Mouse (Mus musculus): ENCODE results near the gene Gm5089. TPM values are rescaled to one million over a fixed set of nuclear protein-coding genes. Genes with fewer than 3 reads are reported as not detected.
"Not testable (repeated sequence)": the region's sequence is repeated elsewhere in the genome, so short reads cannot be mapped to it uniquely, and the experiment has no call there.

Gene Gm5089
- polyA plus RNA-seq, 1 experiment from 2014 or later, result not detected

DNA sequence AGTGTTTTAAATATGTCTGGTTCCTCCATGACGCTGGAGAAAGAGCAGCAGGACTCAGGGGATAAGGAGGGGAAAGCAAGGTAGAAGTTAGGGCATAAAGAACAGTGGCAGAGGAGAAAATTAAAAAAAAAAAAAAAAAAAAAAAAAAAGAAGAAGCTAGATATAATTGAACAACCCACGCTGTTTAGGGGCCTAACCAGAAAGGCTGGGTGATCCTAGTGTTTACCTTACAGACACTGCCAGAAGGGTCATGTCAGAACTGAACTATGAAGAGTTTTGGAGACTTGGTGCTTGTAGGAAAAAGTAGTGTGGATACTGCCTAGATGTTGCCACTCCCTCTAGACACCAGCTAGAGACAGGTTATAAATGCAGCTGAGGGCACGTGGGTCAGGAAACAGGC lies 10.6 kb upstream of the Gm5089 start:
- ATAC-seq (replicated peaks; ENCODE audit: low FRiP score) (no peak), DNase-seq (ENCODE audit: low spot score) (no peak)
- Histone ChIP-seq H3K4me1 (replicated peaks; ENCODE audit: control insufficient read depth, insufficient read depth, low read length) (peaks cover 7% of the 10 kb centered on the region; the same call in 1 of the 2 replicates), H3K36me3 (ENCODE audit: control insufficient read depth, insufficient read depth, low read length) (no peaks in the 10 kb centered on the region), H3K9ac (ENCODE audit: low read depth, low read length) (no peak overlapping the region), H3K4me2 (no peak overlapping the region), H3K4me3 (ENCODE audit: low read depth, low read length) (no peak overlapping the region), H3K9me3 (ENCODE audit: control insufficient read depth, low read length) (no peaks in the 10 kb centered on the region), H3K27me3 (replicated peaks; ENCODE audit: control insufficient read depth, insufficient read depth, low read length) (peaks cover 58% of the 10 kb centered on the region), H3K27ac (ENCODE audit: low read depth, low read length) (no peak overlapping the region)
- WGBS, result 51% methylated on average over 3 of the region's 3 CpGs

DNA sequence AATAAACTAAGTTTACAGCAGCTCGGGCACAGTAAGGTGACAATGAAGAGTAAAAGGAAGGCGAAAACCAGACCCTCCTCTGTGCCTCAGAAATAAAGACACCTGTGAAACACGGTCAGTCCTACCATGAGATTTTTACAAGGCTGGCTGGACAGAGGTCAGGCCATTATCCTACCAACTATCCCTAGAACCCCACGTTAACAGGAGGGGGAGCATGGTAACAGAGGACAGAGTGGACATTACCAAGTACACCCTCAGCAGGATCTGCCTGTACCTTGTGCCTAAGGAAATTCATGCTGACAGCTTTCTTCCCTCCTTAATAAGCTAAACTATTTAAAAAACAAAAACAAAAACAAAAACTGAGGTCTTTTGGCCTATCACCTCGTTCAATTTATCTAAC lies 9.3 kb upstream of the Gm5089 start:
- DNase-seq (ENCODE audit: low spot score), result no peak
- no peak for ATAC-seq (replicated peaks; ENCODE audit: low FRiP score)
- H3K27me3 ChIP-seq (replicated peaks; ENCODE audit: control insufficient read depth, insufficient read depth, low read length), result peaks cover 53% of the 10 kb centered on the region
- no peak overlapping the region for H3K4me2 ChIP-seq
- H3K27ac ChIP-seq (ENCODE audit: low read depth, low read length), result no peak overlapping the region
- no peaks in the 10 kb centered on the region for H3K36me3 ChIP-seq (ENCODE audit: control insufficient read depth, insufficient read depth, low read length)
- WGBS, result 64% methylated on average over 5 of the region's 5 CpGs
- H3K4me1 ChIP-seq (replicated peaks; ENCODE audit: control insufficient read depth, insufficient read depth, low read length), result peaks cover 7% of the 10 kb centered on the region; the same call in 1 of the 2 replicates
- H3K4me3 ChIP-seq (ENCODE audit: low read depth, low read length), result no peak overlapping the region
- H3K9ac ChIP-seq (ENCODE audit: low read depth, low read length), result no peak overlapping the region
- H3K9me3 ChIP-seq (ENCODE audit: control insufficient read depth, low read length), result no peaks in the 10 kb centered on the region

DNA sequence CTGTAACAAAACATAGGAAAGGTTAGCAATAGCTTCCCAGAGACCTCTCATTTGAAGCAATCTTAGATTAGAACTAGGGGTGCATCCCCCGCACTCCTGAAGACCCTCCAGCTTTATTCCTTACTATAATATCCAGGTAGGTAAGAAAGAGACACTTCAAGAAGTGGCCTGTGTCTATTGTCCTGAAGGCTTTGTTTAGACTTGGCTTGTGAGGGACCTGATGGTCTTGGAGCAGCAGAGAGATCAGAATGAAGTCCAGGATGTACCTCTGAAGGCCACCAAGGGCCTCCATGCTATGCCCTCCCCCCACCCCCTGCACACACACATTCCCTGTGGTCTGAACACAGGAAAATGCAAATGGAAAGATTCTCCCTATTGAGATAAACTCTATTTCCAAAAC lies 8.9 kb upstream of the Gm5089 start:
- H3K27ac ChIP-seq (ENCODE audit: low read depth, low read length), result no peak overlapping the region

DNA sequence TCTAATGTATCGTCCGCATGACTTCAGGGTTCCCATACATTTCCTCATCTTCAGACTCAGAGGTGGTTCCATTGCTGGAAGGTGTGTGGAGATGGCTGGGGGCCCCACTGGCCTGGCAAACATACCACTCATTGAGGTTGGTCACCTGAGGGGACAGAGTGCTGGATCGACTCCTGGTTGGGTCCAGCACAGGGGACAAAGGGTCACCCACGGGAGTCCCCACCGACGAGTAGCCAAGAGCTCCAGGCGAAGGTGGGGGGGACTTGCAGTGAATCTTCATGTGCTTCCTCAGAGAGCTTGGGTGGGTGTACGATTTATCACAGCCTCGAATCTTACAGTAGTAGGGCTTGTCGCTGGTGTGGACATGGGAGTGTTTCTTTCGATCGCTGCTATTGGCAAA lies 8.4 kb upstream of the Gm5089 start:
- H3K36me3 ChIP-seq (ENCODE audit: control insufficient read depth, insufficient read depth, low read length); H3K4me1 ChIP-seq (replicated peaks; ENCODE audit: control insufficient read depth, insufficient read depth, low read length); H3K4me2 ChIP-seq; H3K9me3 ChIP-seq (ENCODE audit: control insufficient read depth, low read length); H3K27ac ChIP-seq (ENCODE audit: low read depth, low read length); DNase-seq (ENCODE audit: low spot score); H3K4me3 ChIP-seq (ENCODE audit: low read depth, low read length); ATAC-seq (replicated peaks; ENCODE audit: low FRiP score); H3K9ac ChIP-seq (ENCODE audit: low read depth, low read length): not testable (repeated sequence)
- H3K27me3 ChIP-seq (replicated peaks; ENCODE audit: control insufficient read depth, insufficient read depth, low read length), result peaks cover 53% of the 10 kb centered on the region
- WGBS, result 81% methylated on average over 10 of the region's 12 CpGs

More for the DNA sequence above, 8.9 kb upstream of the Gm5089 start:
- no peaks in the 10 kb centered on the region for H3K36me3 ChIP-seq (ENCODE audit: control insufficient read depth, insufficient read depth, low read length)
- H3K4me3 ChIP-seq (ENCODE audit: low read depth, low read length), result no peak overlapping the region
- no peaks in the 10 kb centered on the region for H3K9me3 ChIP-seq (ENCODE audit: control insufficient read depth, low read length)
- ATAC-seq (replicated peaks; ENCODE audit: low FRiP score) (no peak), DNase-seq (ENCODE audit: low spot score) (no peak)
- 91% methylated on average over 1 of the region's 1 CpGs for WGBS
- H3K9ac ChIP-seq (ENCODE audit: low read depth, low read length), result no peak overlapping the region
- no peak overlapping the region for H3K4me2 ChIP-seq
- peaks cover 5% of the 10 kb centered on the region; the same call in 1 of the 2 replicates for H3K4me1 ChIP-seq (replicated peaks; ENCODE audit: control insufficient read depth, insufficient read depth, low read length)
- peaks cover 53% of the 10 kb centered on the region for H3K27me3 ChIP-seq (replicated peaks; ENCODE audit: control insufficient read depth, insufficient read depth, low read length)

DNA sequence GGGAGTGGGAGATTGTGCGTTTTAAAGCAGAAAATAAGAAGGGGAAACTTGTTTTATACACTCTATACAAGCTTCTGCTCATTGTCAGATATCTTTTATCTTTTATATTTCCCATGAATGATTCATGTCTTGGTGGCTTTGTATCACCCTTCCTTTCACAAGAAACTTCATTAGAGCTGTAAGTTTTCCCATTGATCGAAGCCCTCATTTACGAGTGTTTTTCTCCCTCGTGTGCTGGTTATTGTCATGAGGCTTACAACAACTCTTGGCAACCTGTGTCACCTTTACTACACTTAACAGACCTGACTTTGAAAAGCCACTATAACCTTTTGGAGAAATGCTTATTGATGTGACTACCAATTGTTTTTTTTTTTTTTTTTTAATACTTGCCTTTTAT lies 4.6 kb upstream of the Gm5089 start:
- 72% methylated on average over 4 of the region's 4 CpGs for WGBS
- no peak overlapping the region for H3K4me2 ChIP-seq
- ATAC-seq (replicated peaks; ENCODE audit: low FRiP score), result no peak
- H3K4me1 ChIP-seq (replicated peaks; ENCODE audit: control insufficient read depth, insufficient read depth, low read length), result peaks cover 2% of the 10 kb centered on the region
- no peak overlapping the region for H3K27ac ChIP-seq (ENCODE audit: low read depth, low read length)
- DNase-seq (ENCODE audit: low spot score), result no peak
- H3K9ac ChIP-seq (ENCODE audit: low read depth, low read length), result no peak overlapping the region
- no peaks in the 10 kb centered on the region for H3K36me3 ChIP-seq (ENCODE audit: control insufficient read depth, insufficient read depth, low read length)
- no peak overlapping the region for H3K4me3 ChIP-seq (ENCODE audit: low read depth, low read length)
- no peaks in the 10 kb centered on the region for H3K9me3 ChIP-seq (ENCODE audit: control insufficient read depth, low read length)
- peaks cover 60% of the 10 kb centered on the region for H3K27me3 ChIP-seq (replicated peaks; ENCODE audit: control insufficient read depth, insufficient read depth, low read length)

DNA sequence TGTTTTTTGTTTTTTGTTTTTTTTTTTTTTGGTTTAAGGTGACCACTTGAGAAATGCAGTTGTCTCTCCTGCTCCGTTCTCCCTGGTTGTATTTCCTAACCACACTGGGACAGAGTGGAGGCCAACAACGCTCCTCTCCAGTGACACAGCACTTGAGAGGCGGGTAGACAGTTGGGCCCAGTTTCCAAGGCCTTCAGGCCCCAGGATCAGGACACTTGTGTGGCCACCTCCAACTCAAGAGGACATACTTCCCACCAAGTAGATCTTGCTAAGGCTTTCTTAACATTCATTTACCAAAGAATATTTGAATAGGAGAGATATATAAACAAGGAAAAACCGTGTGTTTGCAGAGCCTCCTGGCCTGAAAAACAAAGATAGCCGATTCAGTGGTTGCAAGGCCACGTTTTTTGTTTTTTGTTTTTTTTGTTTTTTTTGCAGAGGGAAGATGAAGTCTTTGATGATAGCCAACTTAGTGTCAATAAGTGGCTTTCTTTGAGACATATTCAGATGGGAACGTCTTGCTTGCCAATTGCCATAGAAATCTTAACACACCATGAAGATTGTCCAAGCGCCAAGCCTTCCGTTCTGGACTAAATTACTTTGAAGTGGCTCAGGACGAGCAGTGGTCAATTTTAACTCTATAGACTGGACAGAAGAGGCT lies 4.1 kb upstream of the Gm5089 start:
- peaks cover 2% of the 10 kb centered on the region for H3K4me1 ChIP-seq (replicated peaks; ENCODE audit: control insufficient read depth, insufficient read depth, low read length)
- peaks cover 60% of the 10 kb centered on the region for H3K27me3 ChIP-seq (replicated peaks; ENCODE audit: control insufficient read depth, insufficient read depth, low read length)
- H3K9me3 ChIP-seq (ENCODE audit: control insufficient read depth, low read length), result no peaks in the 10 kb centered on the region
- H3K9ac ChIP-seq (ENCODE audit: low read depth, low read length), result no peak overlapping the region
- H3K4me3 ChIP-seq (ENCODE audit: low read depth, low read length), result no peak overlapping the region
- DNase-seq (ENCODE audit: low spot score) (no peak), ATAC-seq (replicated peaks; ENCODE audit: low FRiP score) (no peak)
- 65% methylated on average over 10 of the region's 10 CpGs for WGBS
- no peak overlapping the region for H3K4me2 ChIP-seq
- H3K27ac ChIP-seq (ENCODE audit: low read depth, low read length), result no peak overlapping the region
- no peaks in the 10 kb centered on the region for H3K36me3 ChIP-seq (ENCODE audit: control insufficient read depth, insufficient read depth, low read length)

DNA sequence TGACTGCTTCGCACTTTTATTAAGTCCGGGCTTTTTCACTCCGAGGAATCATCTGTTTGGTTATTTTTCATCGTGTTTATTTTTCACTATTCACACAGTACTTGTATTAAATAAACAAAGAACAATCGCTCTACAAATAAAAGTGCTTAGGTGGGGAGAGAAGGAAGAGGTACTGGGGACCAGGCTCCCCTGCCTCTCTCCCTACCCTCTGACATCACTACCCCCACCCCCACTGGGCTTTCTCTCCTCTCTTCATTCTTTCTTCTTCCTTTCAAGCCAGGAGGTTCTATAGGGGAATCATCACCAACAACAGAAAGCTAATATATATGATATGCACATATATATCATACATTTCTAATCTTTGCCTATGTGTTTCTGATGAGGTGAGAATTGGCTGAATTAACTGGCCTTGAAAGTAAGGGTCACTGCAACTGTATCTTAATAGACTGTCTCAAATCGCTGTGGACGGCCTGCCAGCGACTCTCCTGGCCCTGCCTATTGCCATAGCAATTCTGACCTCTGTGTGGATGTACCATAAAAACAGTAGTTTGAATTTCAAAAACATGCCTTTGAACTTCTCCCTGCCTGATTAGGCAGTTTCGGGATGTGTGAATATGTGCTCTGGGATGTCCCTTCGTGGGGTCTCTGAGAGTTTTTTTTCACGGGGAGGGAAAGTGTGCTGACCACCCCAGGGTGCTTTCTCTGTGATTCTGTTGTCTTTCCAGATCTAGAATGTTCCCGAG lies 3.3 kb upstream of the Gm5089 start:
- Histone ChIP-seq H3K36me3 (ENCODE audit: control insufficient read depth, insufficient read depth, low read length) (no peaks in the 10 kb centered on the region), H3K9ac (ENCODE audit: low read depth, low read length) (no peak overlapping the region), H3K9me3 (ENCODE audit: control insufficient read depth, low read length) (no peaks in the 10 kb centered on the region), H3K4me1 (replicated peaks; ENCODE audit: control insufficient read depth, insufficient read depth, low read length) (peaks cover 2% of the 10 kb centered on the region), H3K4me3 (ENCODE audit: low read depth, low read length) (no peak overlapping the region), H3K27ac (ENCODE audit: low read depth, low read length) (no peak overlapping the region), H3K4me2 (peak overlapping the region; percentile 52), H3K27me3 (replicated peaks; ENCODE audit: control insufficient read depth, insufficient read depth, low read length) (peaks cover 69% of the 10 kb centered on the region)
- whole genome bisulfite sequencing, result 25% methylated on average over 12 of the region's 12 CpGs
- DNase-seq (ENCODE audit: low spot score) (no peak), ATAC-seq (replicated peaks; ENCODE audit: low FRiP score) (no peak)

DNA sequence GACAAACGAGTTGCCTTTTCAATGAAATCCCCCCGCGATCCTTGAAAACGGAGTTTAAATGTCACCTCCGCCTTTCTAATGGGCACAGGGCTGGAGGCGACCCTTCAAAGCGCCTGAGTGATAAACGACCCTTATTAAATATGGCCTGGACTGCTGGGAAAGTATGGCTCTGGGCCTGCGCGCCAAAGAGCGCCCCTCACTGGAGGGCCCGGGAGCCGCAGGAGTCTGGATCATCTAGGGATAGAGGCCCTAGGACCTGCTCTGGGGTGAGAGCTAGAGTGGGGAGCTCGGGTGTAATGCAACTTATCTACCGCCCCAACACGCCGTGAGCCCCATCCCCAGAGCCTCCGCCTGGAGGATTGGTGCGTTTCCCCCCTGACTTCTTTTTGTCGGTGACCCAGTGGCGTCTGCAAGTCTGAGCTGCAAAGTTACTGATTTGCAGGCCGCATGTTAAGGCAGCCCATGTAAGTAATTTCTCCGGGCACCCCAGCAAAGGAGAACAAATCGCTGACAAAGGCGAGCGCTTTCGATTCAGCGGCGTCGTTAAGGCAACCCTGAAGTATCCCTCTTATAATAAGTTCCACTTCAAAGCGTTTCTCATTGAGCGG lies 2.6 kb upstream of the Gm5089 start:
- Histone ChIP-seq H3K27ac (ENCODE audit: low read depth, low read length) (no peak overlapping the region), H3K9me3 (ENCODE audit: control insufficient read depth, low read length) (no peaks in the 10 kb centered on the region), H3K4me2 (peak overlapping the region; percentile 52), H3K9ac (ENCODE audit: low read depth, low read length) (no peak overlapping the region), H3K27me3 (replicated peaks; ENCODE audit: control insufficient read depth, insufficient read depth, low read length) (peaks cover 75% of the 10 kb centered on the region), H3K36me3 (ENCODE audit: control insufficient read depth, insufficient read depth, low read length) (no peaks in the 10 kb centered on the region), H3K4me3 (ENCODE audit: low read depth, low read length) (peak overlapping the region; percentile 20; the same call in 1 of the 2 replicates), H3K4me1 (replicated peaks; ENCODE audit: control insufficient read depth, insufficient read depth, low read length) (peaks cover 2% of the 10 kb centered on the region)
- DNase-seq (ENCODE audit: low spot score) (no peak), ATAC-seq (replicated peaks; ENCODE audit: low FRiP score) (0 out of 2 replicates have a peak, but pooled peaks have one; percentile 18)
- 10% methylated on average over 32 of the region's 32 CpGs for WGBS
